14 mouse cellular contexts compared by ENCODE assay signal in genomic region chr10:13424508-13424907, GRCm38 (mm10).
"Had no signal": no experiment of that assay in that cellular context is flagged by ENCODE, and none has a peak within 500 bp of the region (broad histone marks: within the 10 kb centered on the region; RNA-seq: fewer than 3 reads in every experiment).

No protein-coding gene starts in this region.

- H3K4me2 ChIP-seq: liver, embryonic 13.5 days; lung, embryonic 14.5 days; midbrain, embryonic 12.5 days; midbrain, embryonic 15.5 days; neural tube, embryonic 13.5 days had no signal

- H3K9me3 ChIP-seq: liver, embryonic 13.5 days; midbrain, embryonic 12.5 days; midbrain, embryonic 15.5 days; neural tube, embryonic 13.5 days had no signal

- ATAC-seq: lung, postnatal 0 days; midbrain, embryonic 15.5 days had no signal

- H3K27ac ChIP-seq: liver, embryonic 13.5 days; macrophage; midbrain, embryonic 12.5 days; midbrain, embryonic 15.5 days; neural tube, embryonic 13.5 days had no signal

- H3K36me3 ChIP-seq: liver, embryonic 13.5 days; midbrain, embryonic 12.5 days; midbrain, embryonic 15.5 days; neural tube, embryonic 13.5 days had no signal

- H3K27me3 ChIP-seq: liver, embryonic 13.5 days; midbrain, embryonic 12.5 days; midbrain, embryonic 15.5 days; neural tube, embryonic 13.5 days had no signal

- DNase-seq: kidney, adult 9 months; kidney, postnatal 14 days; kidney, postnatal 4 days; liver, embryonic 13.5 days; lung, embryonic 14.5 days; retina, postnatal 1 day; right cerebral cortex, postnatal 25 days; thymus, adult 18-20 months; thymus, postnatal 36 days had no signal

- H3K4me1 ChIP-seq: liver, embryonic 13.5 days had no signal

- H3K9ac ChIP-seq: liver, embryonic 13.5 days; lung, embryonic 14.5 days; midbrain, embryonic 12.5 days; midbrain, embryonic 15.5 days; neural tube, embryonic 13.5 days had no signal

- H3K4me3 ChIP-seq: liver, embryonic 13.5 days; midbrain, embryonic 12.5 days; midbrain, embryonic 15.5 days; neural tube, embryonic 13.5 days had no signal
